Mouse (Mus musculus): ENCODE data around the gene Sgms1.
"Not testable (repeated sequence)": the region's sequence is repeated elsewhere in the genome, so short reads cannot be mapped to it uniquely, and the experiment has no call there.

The Sgms1 gene

DNA sequence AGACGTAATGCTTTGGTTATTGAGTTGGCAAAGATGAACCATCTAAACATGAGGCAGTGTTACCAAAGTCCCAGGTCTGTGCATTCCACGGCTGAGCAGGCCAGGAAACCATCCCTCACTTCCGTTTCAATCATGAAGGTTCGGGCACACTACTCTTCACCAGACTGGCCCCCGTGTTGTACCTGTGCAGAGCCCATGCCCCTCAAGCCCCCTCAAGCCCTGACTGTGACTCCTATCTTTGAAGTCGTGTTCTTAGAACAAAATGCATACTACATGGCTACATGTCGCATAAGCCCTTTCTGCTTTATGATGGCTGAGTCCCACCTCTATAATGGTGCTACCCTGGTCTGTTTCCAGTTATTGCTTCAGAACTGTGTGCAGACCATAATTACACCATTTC lies 217.5 kb downstream of the Sgms1 start:
- no peak for DNase-seq

DNA sequence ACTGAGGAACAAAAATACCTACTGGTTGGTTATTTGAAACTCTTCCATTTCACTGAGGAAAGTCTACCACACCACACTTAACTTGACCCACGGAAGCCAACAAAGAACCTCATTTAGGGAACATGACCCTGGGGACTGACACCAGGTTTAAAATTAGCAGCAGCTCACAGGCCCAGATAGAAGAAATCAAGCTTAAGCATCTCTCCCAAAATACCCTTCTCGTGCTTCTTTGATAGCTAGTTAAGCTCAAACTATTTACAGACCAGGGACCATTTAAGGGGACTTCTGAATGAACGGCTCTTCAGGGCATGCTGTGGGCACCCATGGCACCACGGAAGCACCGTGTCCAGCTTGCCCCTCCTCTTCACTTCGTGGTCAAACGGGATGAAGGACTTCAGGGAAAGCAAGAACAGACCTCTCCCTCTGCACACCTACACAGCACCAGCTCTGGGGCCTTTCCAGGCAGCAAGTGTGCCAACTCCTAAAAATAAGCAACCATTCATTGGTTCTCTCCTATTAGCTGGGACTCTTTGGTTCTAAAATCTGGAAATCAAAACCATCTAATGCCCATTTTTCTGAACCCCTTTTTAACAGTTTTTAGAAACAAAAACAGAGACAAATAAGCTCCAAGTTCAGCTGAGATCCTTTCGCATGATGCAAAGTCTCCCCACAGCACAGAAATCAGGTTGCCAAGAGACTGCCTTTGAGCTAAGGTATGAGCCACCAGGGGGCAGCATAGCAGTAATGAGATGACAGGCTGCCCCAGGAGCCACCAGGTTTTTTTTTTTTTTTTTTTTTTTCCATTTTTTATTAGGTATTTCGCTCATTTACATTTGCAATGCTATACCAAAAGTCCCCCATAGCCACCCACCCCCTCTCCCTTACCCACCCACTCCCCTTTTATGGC lies 219.6 kb downstream of the Sgms1 start:
- DNase-seq, result peak; percentile 82

DNA sequence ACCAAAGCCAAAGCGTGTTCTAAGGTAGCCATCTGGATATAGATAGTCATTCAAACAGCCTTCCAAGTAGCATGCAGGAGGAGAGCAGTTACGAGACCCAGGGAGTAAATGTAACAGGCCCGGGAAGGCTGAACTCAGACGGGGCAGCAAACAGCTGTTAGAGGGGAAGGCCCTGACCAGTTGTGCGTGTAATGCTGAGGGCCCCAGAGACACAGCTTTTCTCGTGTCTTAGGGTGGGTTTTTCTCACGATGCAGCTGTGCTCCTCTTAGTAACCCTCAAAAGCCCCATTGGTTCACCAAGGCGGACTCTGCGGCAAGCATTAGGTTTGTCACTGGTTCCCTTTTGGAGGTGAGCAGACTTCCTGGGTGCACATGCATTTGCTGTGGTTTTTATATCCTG lies 221.5 kb downstream of the Sgms1 start:
- DNase-seq, result no peak

DNA sequence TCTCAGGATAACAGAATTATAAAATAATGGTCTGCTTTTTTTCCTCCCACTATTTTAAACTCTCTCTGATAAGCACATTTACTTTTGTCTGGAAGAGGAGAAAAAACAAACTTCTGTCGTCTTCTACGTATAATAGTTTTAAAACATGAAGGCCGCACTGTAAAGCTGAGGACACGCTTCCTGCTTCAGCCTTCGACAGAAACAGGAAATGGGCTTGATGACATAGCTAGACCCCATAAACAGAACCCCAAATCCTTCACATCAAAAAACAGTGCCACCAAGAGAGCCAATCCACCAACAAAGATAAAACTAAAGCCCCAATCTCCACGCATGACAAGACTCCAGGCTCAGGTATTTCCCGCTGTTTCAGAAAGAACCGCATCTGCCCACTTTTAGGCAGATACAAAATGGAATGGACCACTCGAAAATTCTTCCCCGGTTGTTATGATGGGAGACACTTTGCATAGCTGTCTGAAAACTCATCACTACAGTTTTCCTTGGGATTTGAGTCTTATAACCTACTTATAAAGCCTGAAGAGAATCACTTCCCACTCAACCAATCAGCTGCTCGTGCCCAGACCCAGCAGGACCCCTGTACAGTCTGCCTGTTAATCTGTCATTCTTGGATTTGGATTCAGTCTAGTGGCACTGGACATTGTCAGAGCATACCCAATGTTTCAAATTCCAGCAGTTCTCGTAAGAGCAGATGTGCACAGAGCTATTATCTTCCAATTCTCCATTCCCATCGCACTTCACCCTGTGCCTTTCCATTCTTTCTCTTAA lies 222.5 kb downstream of the Sgms1 start:
- no peak for DNase-seq

DNA sequence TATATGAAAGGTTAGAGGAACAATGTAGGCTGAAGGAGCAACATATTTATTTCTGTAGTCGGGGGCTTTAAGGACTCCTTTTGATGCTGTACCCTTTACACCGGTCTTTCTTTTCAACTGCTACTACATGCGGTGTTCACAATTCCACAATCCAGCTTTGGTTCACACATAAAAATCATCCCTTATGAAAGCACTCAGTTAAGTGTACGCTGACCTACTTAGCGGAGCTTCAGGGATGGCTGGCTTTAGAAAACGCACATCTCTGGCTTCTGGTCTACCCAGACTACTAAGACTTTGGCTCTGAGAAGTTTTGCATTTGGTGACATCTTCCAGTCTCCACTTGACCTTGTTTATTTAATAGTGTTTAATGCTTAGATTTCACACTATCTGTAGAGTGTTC lies 223.8 kb downstream of the Sgms1 start:
- no peak for DNase-seq

DNA sequence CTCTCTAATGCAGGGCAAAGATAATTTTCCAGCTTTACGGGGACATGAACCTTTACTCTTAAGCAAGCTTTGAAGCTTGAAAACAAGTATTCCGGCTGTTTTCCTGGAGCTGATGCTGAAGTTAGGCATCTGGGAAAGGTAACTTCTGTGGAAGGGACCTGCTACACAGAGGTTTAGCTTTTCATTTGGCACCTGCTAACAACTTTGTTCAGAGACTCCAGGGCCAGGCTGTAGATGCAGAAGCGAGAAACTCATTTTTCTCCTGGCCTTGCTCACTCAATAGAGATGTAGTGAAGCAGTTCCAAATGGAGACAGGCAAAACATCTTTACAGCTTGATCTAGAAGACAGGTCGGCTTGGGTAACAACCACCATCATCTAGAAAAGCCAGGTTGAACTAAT lies 225.4 kb downstream of the Sgms1 start:
- DNase-seq, result no peak

DNA sequence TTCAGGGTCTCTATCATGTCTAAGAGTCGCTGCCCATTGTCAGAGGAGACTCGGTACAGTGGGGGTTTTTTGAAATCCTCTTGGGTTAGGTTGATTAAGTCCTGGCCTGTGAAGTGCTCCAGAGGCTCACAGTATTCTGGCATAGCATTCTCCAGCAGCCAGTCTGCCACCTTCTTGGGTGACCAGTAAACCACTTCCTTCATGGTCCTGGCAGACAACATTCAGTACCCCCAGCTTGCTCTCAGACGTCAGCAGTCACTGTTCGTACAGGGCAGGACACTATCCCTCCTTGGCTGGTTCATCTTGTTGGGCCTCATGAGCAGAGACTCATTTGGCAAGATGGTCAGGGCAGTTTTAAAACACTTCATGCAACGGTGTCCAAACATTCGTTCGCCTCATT lies 229.6 kb downstream of the Sgms1 start:
- DNase-seq, result no peak

DNA sequence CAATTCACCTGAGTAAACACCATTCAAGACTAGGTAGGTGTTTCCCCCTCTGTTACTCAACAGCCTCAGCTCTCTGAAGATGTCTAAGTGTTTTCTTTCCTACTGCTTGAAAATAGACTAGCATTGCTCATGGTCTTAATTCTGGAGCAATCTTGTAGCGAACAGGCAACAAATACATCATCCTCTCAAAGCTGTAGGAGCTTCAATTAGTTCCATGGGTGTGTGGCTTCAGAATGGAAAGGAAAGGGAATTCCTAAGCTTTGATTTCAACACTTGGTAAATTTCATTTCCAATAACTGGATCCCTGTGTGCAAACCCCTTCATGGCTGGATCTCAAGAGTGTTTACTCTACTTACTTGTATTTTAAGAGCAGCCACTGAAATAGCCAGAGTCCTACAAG lies 230.3 kb downstream of the Sgms1 start:
- DNase-seq, result no peak

DNA sequence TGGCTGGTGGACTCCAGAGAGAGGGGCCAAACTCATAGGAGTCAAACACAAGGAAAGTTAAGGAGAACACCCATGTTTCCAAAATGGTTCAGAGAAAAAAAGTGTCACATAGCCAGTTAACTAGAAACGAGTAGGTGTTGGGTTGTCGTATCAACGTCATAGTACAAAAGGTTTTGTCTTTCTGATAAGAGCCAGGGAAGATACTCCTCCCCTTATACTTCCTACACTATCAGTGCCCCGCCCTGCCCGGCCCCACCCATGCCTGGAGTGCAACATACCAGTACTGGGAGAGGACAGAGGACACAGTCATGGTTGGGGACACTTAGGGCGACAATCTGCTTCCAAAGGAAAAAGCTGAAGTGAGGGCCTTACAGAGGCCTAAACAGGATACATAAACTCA lies 232.5 kb downstream of the Sgms1 start:
- no peak for DNase-seq

DNA sequence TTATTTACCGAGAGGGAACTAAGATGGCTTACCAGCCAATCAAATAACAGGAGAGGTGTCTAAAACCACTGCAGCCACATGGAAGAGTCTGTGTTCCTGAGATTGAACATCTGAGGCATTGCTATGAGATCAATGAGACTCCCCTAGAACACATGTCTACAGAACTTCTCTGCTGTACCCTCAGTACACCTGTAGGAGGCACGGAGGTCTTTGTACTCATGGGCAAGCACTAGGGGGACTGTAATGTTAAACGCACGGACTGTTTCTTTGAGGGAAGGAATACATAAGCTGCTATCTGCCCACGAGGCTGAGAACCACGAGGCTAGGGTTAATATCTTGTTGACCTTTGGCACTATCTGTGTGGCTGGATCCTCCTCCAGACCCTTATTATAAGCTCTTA lies 237.0 kb downstream of the Sgms1 start:
- no peak for DNase-seq

DNA sequence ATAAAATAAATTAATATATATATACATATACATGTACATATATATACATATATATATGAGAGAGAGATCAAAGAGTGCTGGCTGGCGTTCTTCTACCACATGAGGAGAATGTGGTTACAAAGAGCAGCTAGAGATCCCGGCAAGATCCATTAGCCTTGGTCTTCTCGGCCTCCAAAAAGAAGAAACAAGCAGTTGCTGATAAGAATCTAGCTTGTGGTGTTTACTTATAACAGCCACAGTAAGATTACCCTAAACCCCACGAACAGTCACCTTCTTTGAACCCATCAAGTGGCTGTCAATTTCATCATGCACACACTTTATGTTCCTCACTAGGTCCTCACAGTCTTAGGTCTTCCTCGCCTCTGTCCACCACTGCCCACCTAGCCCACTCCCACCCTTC lies 240.8 kb downstream of the Sgms1 start:
- DNase-seq, result no peak

DNA sequence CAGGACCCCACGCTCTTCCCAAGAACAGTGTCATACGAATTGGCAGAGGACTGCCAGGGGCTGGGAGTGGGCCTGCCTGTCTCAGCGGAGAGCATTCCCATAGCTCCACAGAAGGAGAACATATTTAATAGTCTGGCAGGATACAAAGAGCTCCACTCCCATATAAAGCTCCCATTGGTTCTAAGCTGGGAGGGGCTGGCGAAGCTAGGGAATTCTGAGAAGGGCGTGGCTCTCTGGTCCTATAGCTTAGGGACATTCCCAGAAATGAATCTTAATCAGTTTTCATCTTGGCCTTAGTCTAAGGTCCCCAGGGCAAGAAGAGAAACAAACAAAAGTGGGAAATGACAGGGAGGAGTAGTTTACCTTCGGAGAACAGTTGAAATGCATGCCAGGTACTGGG lies 247.1 kb downstream of the Sgms1 start:
- DNase-seq, result no peak

DNA sequence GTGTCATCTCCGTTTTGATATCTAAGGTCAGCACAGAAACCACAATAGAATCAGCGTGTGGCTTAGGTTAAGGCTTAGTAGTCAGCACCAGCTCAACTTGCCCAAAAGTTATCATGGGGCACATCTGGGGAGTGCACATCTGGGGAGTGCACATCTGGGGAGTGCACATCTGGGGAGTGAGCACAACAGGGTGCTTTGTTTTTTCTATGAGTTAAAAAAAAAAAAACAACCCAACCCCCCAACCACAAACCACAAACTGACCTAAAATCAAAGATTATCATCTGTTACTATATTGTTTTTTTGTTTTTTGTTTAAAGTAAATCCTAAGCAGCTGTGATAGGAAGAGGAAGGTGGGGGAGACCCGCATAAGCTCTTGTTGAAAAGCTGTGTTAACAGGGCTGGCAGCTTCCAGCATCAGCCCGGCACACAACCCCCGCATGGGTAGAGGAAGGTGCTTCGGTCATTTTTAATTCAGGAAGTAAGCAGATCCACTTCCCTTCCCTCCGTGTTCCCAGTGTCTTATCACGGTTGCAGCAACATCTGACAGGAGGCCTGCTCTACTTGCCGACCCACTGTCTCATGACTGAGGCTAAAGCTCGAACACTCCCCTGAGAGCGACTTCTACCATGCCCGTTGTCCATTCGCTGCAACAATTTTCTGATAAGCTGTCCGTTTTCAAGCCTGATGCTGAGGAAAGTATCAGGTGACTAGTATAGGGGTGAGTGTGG lies 251.0 kb downstream of the Sgms1 start:
- DNase-seq, result no peak

DNA sequence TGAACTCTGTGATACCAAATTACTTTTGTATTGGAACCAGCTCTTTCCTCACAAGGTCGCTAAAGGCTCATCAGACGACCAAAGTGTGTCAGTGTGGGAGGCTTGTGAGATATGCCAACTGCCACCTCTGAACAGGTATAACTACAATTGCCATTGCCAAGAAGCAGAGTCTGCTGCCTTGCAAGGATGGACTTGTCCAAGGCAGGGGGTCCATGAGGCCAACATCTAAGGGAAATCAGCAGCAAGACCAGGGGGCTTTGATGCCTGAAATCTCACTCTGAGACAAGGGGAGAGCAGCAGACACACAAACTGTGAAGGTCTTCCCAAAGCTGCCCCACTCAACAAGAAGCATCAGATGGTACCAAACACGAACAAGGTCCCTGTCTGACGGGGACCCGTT lies 251.6 kb downstream of the Sgms1 start:
- no peak for DNase-seq

DNA sequence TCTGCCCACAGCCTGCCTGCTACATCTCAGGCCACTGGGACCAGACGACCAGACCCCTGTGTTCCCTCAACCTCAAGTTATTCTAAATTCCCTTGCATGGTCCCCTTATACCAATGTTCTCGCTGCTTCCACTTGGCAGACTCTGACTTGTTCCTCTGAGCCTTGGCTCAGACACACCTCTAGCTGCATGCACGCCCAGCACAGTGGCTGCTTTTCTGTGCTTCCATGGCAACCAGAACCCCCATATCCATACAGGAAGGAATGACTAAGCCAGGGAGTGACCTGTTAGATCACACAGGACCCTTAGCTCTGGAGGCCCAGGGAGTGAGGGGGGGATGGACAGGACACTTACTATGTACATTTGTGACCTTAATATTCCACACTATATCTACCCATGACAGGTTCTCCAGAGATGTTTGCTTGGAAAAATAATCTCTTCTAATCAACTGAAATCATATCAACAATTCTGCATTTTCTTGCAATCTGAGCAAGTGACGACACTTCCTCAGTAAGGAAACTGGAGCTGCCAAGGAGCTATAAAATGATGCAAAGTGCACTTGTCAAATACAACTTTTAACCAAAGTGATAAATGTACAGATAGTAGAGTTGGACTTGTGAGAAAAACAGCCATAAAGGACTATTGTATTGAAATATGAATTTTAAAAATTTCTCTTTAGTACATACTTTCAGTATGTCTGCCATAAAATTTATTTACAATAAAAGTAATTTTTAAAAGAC lies 252.5 kb downstream of the Sgms1 start:
- DNase-seq, result no peak

DNA sequence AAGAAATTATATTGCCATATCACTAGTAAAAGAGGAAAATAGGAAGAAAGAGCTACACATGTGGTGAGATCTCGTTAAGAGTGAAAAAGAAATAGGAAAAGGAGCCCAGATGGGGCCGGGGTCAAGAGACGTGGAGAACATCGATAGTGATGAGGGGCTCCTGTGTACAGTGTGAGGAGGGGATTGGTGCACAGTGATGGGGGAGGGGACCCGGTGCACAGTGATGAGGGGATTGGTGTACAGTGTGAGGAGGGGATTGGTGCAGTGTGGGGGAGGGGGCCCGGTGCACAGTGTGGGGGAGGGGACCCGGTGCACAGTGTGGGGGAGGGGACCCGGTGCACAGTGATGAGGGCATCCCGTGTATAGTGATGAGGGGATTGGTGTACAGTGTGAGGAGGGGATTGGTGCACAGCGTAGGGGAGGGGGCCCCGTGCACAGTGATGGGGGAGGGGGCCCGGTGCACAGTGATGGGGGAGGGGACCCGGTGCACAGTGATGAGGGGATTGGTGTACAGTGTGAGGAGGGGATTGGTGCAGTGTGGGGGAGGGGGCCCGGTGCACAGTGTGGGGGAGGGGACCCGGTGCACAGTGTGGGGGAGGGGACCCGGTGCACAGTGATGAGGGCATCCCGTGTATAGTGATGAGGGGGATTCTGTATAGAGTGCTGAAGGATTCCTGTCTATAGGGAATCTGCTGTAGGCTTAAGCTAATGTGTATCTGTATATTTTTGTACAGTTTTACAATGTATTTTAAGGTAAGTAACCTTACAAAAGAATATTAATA lies 257.6 kb downstream of the Sgms1 start:
- DNase-seq, result not testable (repeated sequence)

DNA sequence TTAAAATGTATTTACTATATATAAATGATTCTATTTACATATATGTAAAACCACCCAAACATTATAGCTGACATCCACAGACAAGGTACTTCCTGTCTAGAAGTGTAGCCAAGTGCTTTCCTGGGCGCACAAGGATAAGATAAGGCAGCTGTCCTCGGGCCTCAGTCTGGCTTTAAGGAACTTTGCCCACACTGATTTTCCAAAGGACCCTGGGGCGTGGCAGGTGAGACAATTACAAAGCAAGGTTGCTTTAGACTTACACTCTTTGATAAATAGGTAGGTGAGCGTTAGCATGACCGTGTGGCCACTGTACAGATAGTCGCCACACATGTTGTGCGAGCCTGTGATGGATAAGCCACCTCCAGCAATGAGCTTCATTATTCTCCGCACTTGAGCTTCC lies 260.2 kb downstream of the Sgms1 start:
- no peak for DNase-seq

DNA sequence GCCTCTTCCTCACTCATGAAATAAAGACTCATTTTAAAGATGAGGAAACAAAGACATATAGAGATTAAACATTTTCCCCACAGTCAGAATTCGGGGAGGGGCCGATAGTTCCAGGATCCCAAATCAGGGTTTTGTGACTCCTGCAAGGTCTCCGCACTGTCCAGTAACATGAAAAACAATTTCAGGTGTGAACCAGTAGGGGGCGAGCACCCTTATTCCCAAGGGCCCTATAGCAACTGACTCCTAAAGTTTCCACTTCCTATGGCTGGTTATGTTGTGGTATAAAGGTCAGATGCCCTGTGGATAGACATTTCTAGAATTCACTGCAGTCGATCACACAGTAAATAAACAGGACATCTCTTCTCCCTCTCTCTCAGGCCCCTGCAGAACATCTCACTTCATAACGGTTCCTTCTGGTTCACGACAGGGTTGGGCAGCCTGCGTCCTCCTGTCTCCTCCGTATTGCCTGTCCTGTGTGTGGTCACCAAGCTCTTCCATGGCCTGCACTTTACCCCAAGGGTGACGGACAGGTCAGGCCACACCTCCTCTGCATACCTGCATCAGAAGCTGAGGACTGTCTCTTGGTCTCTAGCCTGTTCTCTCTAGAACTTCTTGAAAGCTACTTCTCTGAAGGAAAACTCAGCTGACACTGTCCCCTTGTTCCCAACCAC lies 262.2 kb downstream of the Sgms1 start:
- no peak for DNase-seq

DNA sequence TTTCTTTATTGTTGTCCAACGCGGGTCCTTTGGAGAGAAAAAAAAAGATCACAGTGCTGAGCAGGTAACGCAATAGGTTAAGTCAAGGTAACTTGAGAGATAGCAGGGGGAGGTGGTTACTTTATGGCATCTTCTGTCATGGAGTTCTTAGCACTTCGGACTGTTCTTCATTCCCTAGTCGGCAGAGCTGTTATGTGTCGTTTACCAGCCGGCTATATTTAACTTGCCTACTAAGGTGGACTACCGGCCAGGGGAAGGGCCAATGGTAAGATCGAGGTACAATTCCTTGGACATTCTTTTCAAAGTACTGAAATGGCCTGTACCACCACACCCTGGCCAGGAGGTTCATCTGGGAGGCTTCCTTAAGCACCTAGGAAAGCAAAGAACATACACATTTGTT lies 265.4 kb downstream of the Sgms1 start:
- no peak for DNase-seq

DNA sequence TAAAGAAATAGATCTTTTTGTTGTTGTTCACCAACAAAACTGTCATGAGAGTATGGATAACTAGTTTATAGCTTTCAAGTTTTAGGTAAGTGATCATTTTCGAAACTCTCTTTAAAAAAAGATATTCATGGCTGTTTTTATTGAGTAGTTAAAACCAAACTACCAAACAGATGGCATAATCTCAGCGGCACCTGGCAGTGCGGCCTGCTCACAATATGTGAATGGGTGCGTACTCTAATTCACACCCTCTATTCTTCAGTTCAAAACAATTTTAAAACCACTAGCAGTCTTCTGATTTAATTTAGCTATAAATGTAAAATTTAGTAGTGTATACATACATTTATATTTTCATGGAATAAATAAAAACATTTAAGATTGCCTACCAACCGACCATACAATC lies 266.3 kb downstream of the Sgms1 start:
- DNase-seq, result no peak

DNA sequence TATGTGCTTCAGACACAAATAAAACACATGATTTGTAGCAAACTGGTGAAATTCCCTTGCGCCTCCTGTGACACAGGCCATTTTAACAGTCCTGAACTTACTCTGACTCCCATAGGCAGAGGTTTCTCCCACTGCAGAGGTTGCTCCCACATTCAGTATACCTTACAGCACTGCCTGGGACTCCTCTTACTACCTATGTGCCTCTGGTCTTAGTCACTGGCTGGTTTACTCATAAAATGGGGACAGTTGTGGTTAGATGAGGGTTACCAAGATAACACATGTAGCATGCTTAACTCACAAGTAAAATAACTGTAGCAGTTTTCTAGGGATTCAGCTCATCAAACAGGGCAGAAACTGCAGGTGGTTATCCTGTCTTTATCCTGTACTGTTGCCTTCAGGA lies 268.7 kb downstream of the Sgms1 start:
- no peak for DNase-seq

DNA sequence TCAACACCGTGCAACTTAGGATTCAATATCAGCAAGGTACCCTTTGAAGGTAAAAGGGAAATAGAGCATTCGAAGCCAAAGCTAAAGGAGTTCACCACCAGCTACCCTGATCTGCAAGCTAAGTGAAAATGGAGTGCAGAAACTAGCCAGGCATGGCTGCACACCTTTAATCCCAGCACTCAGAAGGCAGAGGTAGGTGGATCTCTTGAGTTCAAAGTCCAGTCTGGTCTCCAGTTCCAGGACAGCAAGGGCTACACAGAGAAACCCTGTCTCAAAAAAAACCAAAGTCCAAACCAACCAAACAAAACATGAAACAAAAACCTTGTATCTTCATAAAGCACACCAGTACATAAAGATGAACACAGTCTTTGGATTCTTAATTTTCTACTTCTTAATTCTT lies 269.8 kb downstream of the Sgms1 start:
- no peak for DNase-seq
